Mouse (Mus musculus) heart, postnatal 0 days (tissue): Measurements from ENCODE around the gene Rapgef2. TPM values are rescaled to one million over a fixed set of nuclear protein-coding genes. Genes with fewer than 3 reads are reported as not detected.
A peak's percentile ranks its signal among the peaks of the same experiment; 100 is the strongest.

ENCODE experiments used
- ATAC-seq: fragments of 200-750 bp; cut with Nextera tagmentation; 2 replicates; pipeline ENCODE4 v1.8.0; 2017; ENCODE audit warnings: low read depth, moderate number of reproducible peaks, moderate library complexity; ENCODE audit not compliant: insufficient read depth
- DNase-seq: peaks from one replicate; pipeline ENCODE4 v3.0.0-alpha.2; 2016; ENCODE audit warnings: low spot score
- H3K27ac ChIP-seq: fragments of 300-500 bp; sonication (generic); 2 replicates; pipeline ENCODE4 v1.5.1; 2014; ENCODE audit warnings: low read depth, mild to moderate bottlenecking
- H3K27me3 ChIP-seq: fragments of 300-500 bp; sonication (generic); 2 replicates; pipeline ENCODE4 v1.6.1; 2014; ENCODE audit warnings: low read length, mixed read lengths; ENCODE audit not compliant: control insufficient read depth, insufficient read depth
- H3K36me3 ChIP-seq: fragments of 300-500 bp; sonication (generic); replicated peaks from 2 replicates; pipeline ENCODE4 v1.6.1; 2014; ENCODE audit warnings: low read length, mixed read lengths; ENCODE audit not compliant: control insufficient read depth, insufficient read depth
- H3K4me1 ChIP-seq: fragments of 300-500 bp; sonication (generic); 2 replicates; pipeline ENCODE4 v1.6.1; 2014; ENCODE audit warnings: antibody characterized with exemption; ENCODE audit not compliant: control insufficient read depth, insufficient read depth
- H3K4me2 ChIP-seq: fragments of 300-500 bp; sonication (generic); 2 replicates; pipeline ENCODE4 v1.6.1; 2014; ENCODE audit warnings: low read depth, mild to moderate bottlenecking, low read length, moderate library complexity
- H3K4me3 ChIP-seq: fragments of 300-500 bp; sonication (generic); 2 replicates; pipeline ENCODE4 v1.5.1; 2014; ENCODE audit warnings: low read depth, low read length
- H3K9ac ChIP-seq: fragments of 300-500 bp; sonication (generic); replicated peaks from 2 replicates; pipeline ENCODE4 v1.6.1; 2014; ENCODE audit warnings: low read depth, low read length, mixed read lengths
- H3K9me3 ChIP-seq: fragments of 300-500 bp; sonication (generic); replicated peaks from 2 replicates; pipeline ENCODE4 v1.6.1; 2016; ENCODE audit warnings: low read length; ENCODE audit not compliant: control insufficient read depth
- CTCF ChIP-seq: IDR thresholded peaks from 2 replicates; pipeline ENCODE4 v1.5.1; 2016; ENCODE audit warnings: antibody characterized with exemption, control low read depth, low read depth
- EP300 ChIP-seq: IDR thresholded peaks from 2 replicates; pipeline ENCODE4 v1.6.1; 2016; ENCODE audit warnings: antibody characterized with exemption, low read depth
- WGBS: fragments of 180-500 bp; shearing (Covaris S2); extraction: QIAGEN DNeasy Blood & Tissue Kit; methylation state at CpG from one replicate; pipeline ENCODE4 v1.1.7; 2014; 5-methylcytosine and 5-hydroxymethylcytosine counted together
- polyA plus RNA-seq: library from polyadenylated mRNA; unstranded; fragments of >200 nt; fragmentation: Nextera tagmentation; extraction: Ambion mirVana; gene quantifications from 2 replicates; pipeline ENCODE4 v1.2.1, GENCODE M21; 2015
- total RNA-seq: library from RNA; depleted of rRNA; stranded (reverse); fragments of >200 nt; gene quantifications from 2 replicates; pipeline ENCODE4 v1.2.3, GENCODE M21; 2014; ENCODE audit warnings: low replicate concordance

The Rapgef2 gene
- total and polyA plus RNA-seq, 2 experiments from 2014 or later: 3.5 to 30.3 TPM

DNA sequence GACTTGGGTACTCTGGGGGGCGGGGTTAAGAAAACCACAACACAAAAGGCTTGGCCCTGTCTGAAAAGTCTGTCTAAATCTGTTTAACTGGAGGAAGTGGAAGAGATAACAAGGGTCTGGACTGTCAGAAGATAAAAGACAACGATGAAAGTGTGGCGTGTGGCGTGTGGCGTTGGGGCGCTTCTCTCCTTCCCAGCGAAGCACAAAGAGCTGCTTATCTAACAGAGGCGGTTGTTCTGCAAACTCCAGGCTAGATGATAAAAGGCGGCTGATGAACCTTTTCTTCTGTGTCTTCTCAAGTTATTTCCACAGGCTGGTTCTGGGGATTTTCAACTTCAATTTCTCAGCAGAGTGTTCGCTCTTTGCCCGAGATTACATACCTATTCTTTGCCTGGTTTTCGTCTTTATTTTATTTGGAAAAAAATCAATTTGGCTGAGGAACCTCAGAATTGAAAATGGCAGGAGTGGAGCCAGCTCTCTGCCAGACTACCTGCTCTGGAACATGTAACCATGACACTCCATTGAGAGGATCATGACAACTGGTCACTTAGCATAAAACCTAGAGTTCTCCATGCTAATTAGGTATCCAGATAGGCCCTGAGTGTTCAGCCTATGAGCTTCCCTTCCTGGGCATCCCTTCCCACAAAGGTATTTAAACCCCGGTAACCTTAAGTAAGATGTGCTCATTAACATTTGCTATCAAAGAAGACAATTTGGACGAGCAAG is 258.0 kb downstream of the Rapgef2 start:
- DNase-seq (no peak), ATAC-seq (no peak)
- Histone ChIP-seq H3K27ac (no peak overlapping the region), H3K36me3 (no peaks in the 10 kb centered on the region), H3K4me1 (peaks cover 5% of the 10 kb centered on the region; the same call in 1 of the 2 replicates), H3K27me3 (no peaks in the 10 kb centered on the region), H3K4me2 (no peak overlapping the region), H3K4me3 (no peak overlapping the region), H3K9ac (no peak overlapping the region), H3K9me3 (0 out of 2 replicates have a peak, but pooled peaks cover 3% of the 10 kb centered on the region)
- WGBS: 25% methylated on average over 14 of the region's 14 CpGs
- TF ChIP-seq CTCF (no peak), EP300 (no peak)

DNA sequence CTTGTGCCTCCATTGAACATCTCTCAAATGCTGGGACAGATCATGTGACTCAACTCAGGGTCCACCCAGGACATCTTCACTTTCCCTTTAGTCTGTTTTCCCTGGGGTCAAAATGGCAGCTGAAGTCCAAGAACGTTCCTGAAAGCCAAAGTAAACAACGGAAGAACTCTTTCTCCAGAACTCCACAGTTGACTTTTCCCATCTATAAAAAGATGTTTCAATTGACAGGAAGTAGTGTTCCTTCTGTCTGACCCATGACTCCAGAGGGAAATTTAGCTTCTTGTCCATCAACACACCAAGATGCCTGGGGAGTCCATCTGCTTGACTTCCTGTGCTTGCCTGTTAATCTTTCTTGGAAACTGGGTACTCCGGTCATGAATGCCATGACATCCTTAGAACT is 260.3 kb downstream of the Rapgef2 start:
- H3K27ac ChIP-seq: no peak overlapping the region
- H3K4me1 ChIP-seq: peaks cover 5% of the 10 kb centered on the region; the same call in 1 of the 2 replicates
- DNase-seq (no peak), ATAC-seq (no peak)
- no peak overlapping the region for H3K9ac ChIP-seq
- H3K4me2 ChIP-seq: no peak overlapping the region
- TF ChIP-seq CTCF (no peak), EP300 (no peak)
- no peaks in the 10 kb centered on the region for H3K36me3 ChIP-seq
- 64% methylated on average over 3 of the region's 3 CpGs for WGBS
- no peak overlapping the region for H3K4me3 ChIP-seq
- H3K9me3 ChIP-seq: no peaks in the 10 kb centered on the region
- no peaks in the 10 kb centered on the region for H3K27me3 ChIP-seq

DNA sequence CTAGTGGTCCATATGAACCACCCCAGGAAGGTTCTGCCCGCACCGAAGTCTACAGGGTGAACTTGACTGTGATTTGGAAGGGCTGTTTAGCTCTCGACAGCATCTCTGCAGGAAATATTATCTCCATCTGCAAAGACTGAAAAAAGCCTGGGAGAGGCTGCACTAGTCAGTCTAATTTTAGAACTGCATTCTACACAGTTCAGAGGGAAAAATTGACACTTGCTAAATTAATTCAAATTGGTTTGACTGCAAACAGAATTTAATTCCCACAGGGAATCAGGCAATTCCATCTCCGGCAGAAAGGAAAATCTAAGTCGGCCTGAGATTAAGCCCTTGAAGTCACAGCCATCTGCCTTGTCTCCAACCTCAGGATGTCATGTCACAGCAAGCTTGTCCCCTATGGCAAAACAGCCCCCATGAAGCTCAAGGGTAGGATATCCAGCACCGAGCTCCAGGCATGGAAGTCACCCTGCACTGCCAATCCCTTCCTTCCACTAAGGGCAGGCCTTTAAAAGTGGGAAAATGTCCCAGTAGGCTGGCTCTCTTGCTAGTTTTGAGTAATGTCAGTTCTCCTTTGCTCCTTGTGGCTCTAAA is 262.5 kb downstream of the Rapgef2 start:
- Histone ChIP-seq H3K27ac (peak overlapping the region; percentile 66), H3K9ac (no peak overlapping the region), H3K4me3 (no peak overlapping the region), H3K4me2 (no peak overlapping the region), H3K27me3 (no peaks in the 10 kb centered on the region), H3K9me3 (no peaks in the 10 kb centered on the region), H3K4me1 (peaks cover 5% of the 10 kb centered on the region; the same call in 1 of the 2 replicates), H3K36me3 (no peaks in the 10 kb centered on the region)
- WGBS: 23% methylated on average over 6 of the region's 6 CpGs
- TF ChIP-seq CTCF: no peak
- TF ChIP-seq EP300: no peak
- ATAC-seq (0 out of 2 replicates have a peak, but pooled peaks have one; percentile 22), DNase-seq (no peak)

DNA sequence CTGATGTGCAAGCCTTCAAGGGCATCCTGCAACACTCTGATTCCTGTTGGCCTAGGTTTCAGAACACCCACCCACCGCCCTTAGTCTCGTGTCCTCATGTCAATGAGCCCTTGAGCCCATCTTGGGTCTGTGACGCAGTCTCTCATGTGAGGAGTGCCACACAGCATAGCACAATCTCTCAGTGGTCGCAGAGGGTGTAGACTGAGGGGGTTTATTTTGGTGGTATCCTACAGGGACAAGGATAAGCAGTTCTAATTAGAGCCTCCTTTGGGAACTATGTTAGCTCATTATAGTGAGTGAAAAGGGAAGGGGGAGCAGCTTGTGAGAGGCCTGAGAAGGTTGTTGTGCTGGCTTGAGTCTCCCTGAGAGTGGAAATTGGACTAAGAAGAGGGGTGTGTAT is 263.6 kb downstream of the Rapgef2 start:
- Histone ChIP-seq H3K4me1 (peaks cover 5% of the 10 kb centered on the region; the same call in 1 of the 2 replicates), H3K4me3 (no peak overlapping the region), H3K4me2 (no peak overlapping the region), H3K36me3 (no peaks in the 10 kb centered on the region), H3K27me3 (no peaks in the 10 kb centered on the region), H3K9ac (no peak overlapping the region), H3K27ac (no peak overlapping the region), H3K9me3 (no peaks in the 10 kb centered on the region)
- no peak for DNase-seq
- no peak for ATAC-seq
- TF ChIP-seq CTCF (no peak), EP300 (no peak)
- 51% methylated on average over 4 of the region's 4 CpGs for WGBS

DNA sequence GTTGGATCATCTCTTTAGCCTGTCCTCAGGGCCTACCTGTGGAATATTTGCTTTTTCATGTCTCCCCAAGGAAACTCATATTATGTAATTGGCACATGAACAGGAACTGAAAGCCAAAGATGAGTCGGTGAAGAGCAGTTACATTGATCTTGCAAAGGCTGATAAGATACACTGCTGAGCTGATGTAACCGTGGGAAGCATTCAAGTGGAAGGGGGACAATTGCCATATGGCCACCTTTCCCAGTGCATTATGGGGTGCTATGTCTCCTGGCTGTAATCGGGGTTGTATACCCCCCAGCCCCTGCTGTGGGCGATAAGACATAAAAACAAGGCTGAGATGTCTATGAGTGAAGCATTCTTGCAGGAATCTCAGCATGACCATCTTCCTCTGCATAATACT is 268.9 kb downstream of the Rapgef2 start:
- ATAC-seq (no peak), DNase-seq (no peak)
- no peaks in the 10 kb centered on the region for H3K9me3 ChIP-seq
- no peak overlapping the region for H3K4me3 ChIP-seq
- H3K27ac ChIP-seq: no peak overlapping the region
- TF ChIP-seq CTCF (no peak), EP300 (no peak)
- no peaks in the 10 kb centered on the region for H3K4me1 ChIP-seq
- no peaks in the 10 kb centered on the region for H3K27me3 ChIP-seq
- H3K4me2 ChIP-seq: no peak overlapping the region
- no peak overlapping the region for H3K9ac ChIP-seq
- H3K36me3 ChIP-seq: no peaks in the 10 kb centered on the region
- WGBS: 63% methylated on average over 4 of the region's 4 CpGs
